Mouse (Mus musculus) adrenal gland, postnatal 4 days (tissue): ENCODE results near the gene Psd. TPM values are rescaled to one million over a fixed set of nuclear protein-coding genes. Genes with fewer than 3 reads are reported as not detected.

Source experiments
- DNase-seq, 2 experiments: peaks; one replicate each; pipeline ENCODE4 v3.0.0; 2021 to 2022; ENCODE audit warnings: low spot score in 2 of 2, mixed read lengths in 2 of 2
- total RNA-seq, 2 experiments: library from RNA; stranded (reverse); gene quantifications; 2 replicates each; pipeline ENCODE4 v1.2.3; 2021

The Psd gene
- total RNA-seq, 2 experiments from 2014 or later: 19.0 to 22.6 TPM

- no peak for DNase-seq
Observed at GRCm38 (mm10) chr19:46322144-46322995, 4.6 kb downstream of the Psd start.

GRCm38 (mm10) chr19:46321101-46321943 lies 5.6 kb downstream of the Psd start:
- no peak for DNase-seq

GRCm38 (mm10) chr19:46320076-46320785 lies 6.7 kb downstream of the Psd start:
- DNase-seq: no peak

- DNase-seq: peak in 1 of 2 experiments; percentile 67
Observed at GRCm38 (mm10) chr19:46318586-46319378, 8.2 kb downstream of the Psd start.

- no peak for DNase-seq
Observed at GRCm38 (mm10) chr19:46318031-46318471, 8.9 kb downstream of the Psd start.

GRCm38 (mm10) chr19:46317546-46317885 lies 9.4 kb downstream of the Psd start:
- peak in 1 of 2 experiments; percentile 3 for DNase-seq

- DNase-seq: no peak
Observed at GRCm38 (mm10) chr19:46316846-46317545, 10.0 kb downstream of the Psd start.

GRCm38 (mm10) chr19:46315752-46316610 lies 11.0 kb downstream of the Psd start:
- no peak for DNase-seq

- peak in 1 of 2 experiments; percentile 2 for DNase-seq
Observed at GRCm38 (mm10) chr19:46314872-46315742, 11.8 kb downstream of the Psd start.

- DNase-seq: peak; percentile 2 to 4
Observed at GRCm38 (mm10) chr19:46314151-46314601, 12.8 kb downstream of the Psd start.

- peak in 1 of 2 experiments; percentile 2 for DNase-seq
Observed at GRCm38 (mm10) chr19:46313591-46313990, 13.4 kb downstream of the Psd start.

GRCm38 (mm10) chr19:46313116-46313515 lies 13.8 kb downstream of the Psd start:
- DNase-seq: no peak

- peak in 1 of 2 experiments; percentile 2 for DNase-seq
Observed at GRCm38 (mm10) chr19:46312566-46312965, 14.4 kb downstream of the Psd start.

- DNase-seq: peak in 1 of 2 experiments; percentile 2
Observed at GRCm38 (mm10) chr19:46311341-46311740, 15.6 kb downstream of the Psd start.

- peak in 1 of 2 experiments; percentile 2 for DNase-seq
Observed at GRCm38 (mm10) chr19:46310312-46310865, 16.6 kb downstream of the Psd start.

- peak in 1 of 2 experiments; percentile 2 for DNase-seq
Observed at GRCm38 (mm10) chr19:46309651-46310305, 17.2 kb downstream of the Psd start.
